ENCODE assay signal across 18 mouse cellular contexts in genomic region chr15:94443025-94443424, GRCm38 (mm10). TPM values are rescaled to one million over a fixed set of nuclear protein-coding genes. Genes with fewer than 3 reads are reported as not detected.
A peak's percentile ranks its signal among the peaks of the same experiment; 100 is the strongest.
DNase-seq lines count a peak whose midpoint lies in the region; ATAC-seq and TF ChIP-seq lines count a peak whose summit lies in the region.
"Had no signal": no experiment of that assay in that cellular context is flagged by ENCODE, and none has a peak within 500 bp of the region (broad histone marks: within the 10 kb centered on the region; RNA-seq: fewer than 3 reads in every experiment).

No protein-coding gene starts in this region.

- no peak overlapping the region for H3K4me2 ChIP-seq in hindbrain, embryonic 12.5 days (replicated peaks)
- H3K4me2 ChIP-seq in hindbrain, embryonic 16.5 days (ENCODE audit: low read length) = no peak overlapping the region
- H3K4me2 ChIP-seq in midbrain, embryonic 12.5 days (replicated peaks) = no peak overlapping the region
- no peak overlapping the region for H3K4me2 ChIP-seq in midbrain, postnatal 0 days (ENCODE audit: low read depth, low read length, poor library complexity, severe bottlenecking)
- H3K4me2 ChIP-seq: heart, embryonic 12.5 days; hindbrain, embryonic 15.5 days; limb, embryonic 12.5 days had no signal

- no peaks in the 10 kb centered on the region for H3K36me3 ChIP-seq in hindbrain, embryonic 12.5 days
- H3K36me3 ChIP-seq in hindbrain, embryonic 16.5 days (ENCODE audit: control insufficient read depth, insufficient read depth, low read length) = no peaks in the 10 kb centered on the region
- no peaks in the 10 kb centered on the region for H3K36me3 ChIP-seq in midbrain, embryonic 12.5 days
- no peaks in the 10 kb centered on the region for H3K36me3 ChIP-seq in midbrain, postnatal 0 days (ENCODE audit: insufficient read depth, low read length)
- H3K36me3 ChIP-seq: heart, embryonic 12.5 days; hindbrain, embryonic 15.5 days; limb, embryonic 12.5 days had no signal

- 30% methylated on average over 2 of the region's 2 CpGs for WGBS in hindbrain, embryonic 12.5 days
- 41% methylated on average over 2 of the region's 2 CpGs for WGBS in hindbrain, embryonic 16.5 days
- WGBS in midbrain, embryonic 12.5 days = 21% methylated on average over 2 of the region's 2 CpGs
- 23% methylated on average over 2 of the region's 2 CpGs for WGBS in midbrain, postnatal 0 days

- no peaks in the 10 kb centered on the region for H3K27me3 ChIP-seq in hindbrain, embryonic 12.5 days
- H3K27me3 ChIP-seq in hindbrain, embryonic 16.5 days (replicated peaks; ENCODE audit: control insufficient read depth, insufficient read depth, low read length) = no peaks in the 10 kb centered on the region
- H3K27me3 ChIP-seq in midbrain, embryonic 12.5 days = no peaks in the 10 kb centered on the region
- H3K27me3 ChIP-seq in midbrain, postnatal 0 days (ENCODE audit: insufficient read depth, low read length) = no peaks in the 10 kb centered on the region
- H3K27me3 ChIP-seq: heart, embryonic 12.5 days; hindbrain, embryonic 15.5 days; limb, embryonic 12.5 days had no signal

- peak overlapping the region; percentile 14; the same call in 1 of the 2 replicates for H3K27ac ChIP-seq in hindbrain, embryonic 12.5 days
- no peak overlapping the region for H3K27ac ChIP-seq in hindbrain, embryonic 16.5 days (ENCODE audit: low read depth, low read length)
- H3K27ac ChIP-seq in midbrain, embryonic 12.5 days (replicated peaks) = peak overlapping the region; percentile 52; the same call in 1 of the 2 replicates
- H3K27ac ChIP-seq in midbrain, postnatal 0 days (ENCODE audit: low read depth, low read length) = no peak overlapping the region
- H3K27ac ChIP-seq: hindbrain, embryonic 15.5 days; left cerebral cortex, adult 2 months; limb, embryonic 12.5 days; liver, embryonic 14.5 days had no signal

- no peak for TF ChIP-seq CTCF in midbrain, postnatal 0 days (IDR thresholded peaks at IDR 0.05)

- 0 out of 2 replicates have a peak, but pooled peaks have one; percentile 32 for ATAC-seq in hindbrain, embryonic 12.5 days (ENCODE audit: low FRiP score)
- no peak for ATAC-seq in hindbrain, embryonic 16.5 days
- peak; percentile 77 for ATAC-seq in midbrain, embryonic 12.5 days (ENCODE audit: low FRiP score, low read depth)
- ATAC-seq in midbrain, postnatal 0 days (ENCODE audit: low FRiP score) = no peak

- H3K4me1 ChIP-seq in hindbrain, embryonic 12.5 days = peaks cover 16% of the 10 kb centered on the region
- no peaks in the 10 kb centered on the region for H3K4me1 ChIP-seq in hindbrain, embryonic 16.5 days (ENCODE audit: control insufficient read depth, insufficient read depth, low read depth, low read length)
- peaks cover 21% of the 10 kb centered on the region for H3K4me1 ChIP-seq in midbrain, embryonic 12.5 days
- H3K4me1 ChIP-seq in midbrain, postnatal 0 days (ENCODE audit: insufficient read depth, low read length) = no peaks in the 10 kb centered on the region
- H3K4me1 ChIP-seq: hindbrain, embryonic 15.5 days had no signal

- no peak overlapping the region for H3K4me3 ChIP-seq in hindbrain, embryonic 12.5 days
- no peak overlapping the region for H3K4me3 ChIP-seq in hindbrain, embryonic 16.5 days (ENCODE audit: low read length)
- H3K4me3 ChIP-seq in midbrain, embryonic 12.5 days = no peak overlapping the region
- no peak overlapping the region for H3K4me3 ChIP-seq in midbrain, postnatal 0 days (ENCODE audit: low read depth, low read length)
- H3K4me3 ChIP-seq: erythroblast, embryonic 14.5 days; heart, embryonic 12.5 days; hindbrain, embryonic 15.5 days; left cerebral cortex, adult 2 months; limb, embryonic 12.5 days had no signal

- H3K9me3 ChIP-seq in hindbrain, embryonic 12.5 days (replicated peaks) = no peaks in the 10 kb centered on the region
- no peaks in the 10 kb centered on the region for H3K9me3 ChIP-seq in hindbrain, embryonic 16.5 days (ENCODE audit: control insufficient read depth, low read length)
- 0 out of 2 replicates have a peak, but pooled peaks cover 3% of the 10 kb centered on the region for H3K9me3 ChIP-seq in midbrain, embryonic 12.5 days
- H3K9me3 ChIP-seq in midbrain, postnatal 0 days (ENCODE audit: low read length) = no peaks in the 10 kb centered on the region
- H3K9me3 ChIP-seq: heart, embryonic 12.5 days; hindbrain, embryonic 15.5 days; limb, embryonic 12.5 days had no signal

- DNase-seq in midbrain, postnatal 0 days (ENCODE audit: low spot score) = no peak
- DNase-seq in fibroblast of lung, adult 2 months (ENCODE audit: low read depth) = peak; percentile 9
- no peak for DNase-seq in spleen, adult 12 weeks (ENCODE audit: low spot score)
- DNase-seq in left cerebral cortex, adult 9 months (ENCODE audit: low spot score in 2 of 2) = no peak
- DNase-seq: adrenal gland, postnatal 25 days; B cell, adult 2 months; cerebellum, adult 8-10 months; kidney, postnatal 10 days; right cerebral cortex, postnatal 25 days had no signal

- H3K9ac ChIP-seq in hindbrain, embryonic 12.5 days = no peak overlapping the region
- no peak overlapping the region for H3K9ac ChIP-seq in hindbrain, embryonic 16.5 days (ENCODE audit: low read depth, low read length)
- H3K9ac ChIP-seq in midbrain, embryonic 12.5 days (replicated peaks) = no peak overlapping the region
- no peak overlapping the region for H3K9ac ChIP-seq in midbrain, postnatal 0 days (replicated peaks; ENCODE audit: low read length, poor library complexity, severe bottlenecking)
- H3K9ac ChIP-seq: heart, embryonic 12.5 days; hindbrain, embryonic 15.5 days; limb, embryonic 12.5 days; liver, embryonic 14.5 days had no signal

RNA-seq across cellular contexts. Expression of gene Adamts20, which starts 22.2 kb away (rescaled TPM):
- 4.5 and 4.6 TPM in 2 replicates for polyA plus RNA-seq in hindbrain, embryonic 12.5 days (2016; fragmentation: Nextera tagmentation; extraction: Ambion mirVana)
- polyA plus RNA-seq in hindbrain, embryonic 16.5 days (2015; fragmentation: Nextera tagmentation; extraction: Ambion mirVana) = 2.8 and 3.4 TPM in 2 replicates
- 2.9 and 3.5 TPM in 2 replicates for polyA plus RNA-seq in midbrain, embryonic 12.5 days (2016; fragmentation: Nextera tagmentation; extraction: Ambion mirVana)
- 5.8 and 6.7 TPM in 2 replicates for total RNA-seq in midbrain, postnatal 0 days (2014; rRNA removed)
- polyA plus RNA-seq in midbrain, postnatal 0 days (2015; fragmentation: Nextera tagmentation; extraction: Ambion mirVana) = 1.8 and 3.0 TPM in 2 replicates
- polyA plus RNA-seq: erythroblast, embryonic 14.5 days had no signal

Comparison
In these comparisons a context has a peak if more than half of its experiments do, and no peak if none do; other contexts are left out.
1. ATAC-seq: peak in hindbrain, embryonic 12.5 days (single experiment) and midbrain, embryonic 12.5 days (single experiment); none in hindbrain, embryonic 16.5 days (single experiment) and midbrain, postnatal 0 days (single experiment).
2. H3K27ac ChIP-seq: peak in hindbrain, embryonic 12.5 days (single experiment) and midbrain, embryonic 12.5 days (single experiment); none in hindbrain, embryonic 16.5 days (single experiment) and midbrain, postnatal 0 days (single experiment).